Mouse (Mus musculus) neutrophil, adult 5-6 weeks (primary cell): Measurements from ENCODE around the gene Tbc1d22a. TPM values are rescaled to one million over a fixed set of nuclear protein-coding genes. Genes with fewer than 3 reads are reported as not detected.
A peak's percentile ranks its signal among the peaks of the same experiment; 100 is the strongest.
"Not testable (repeated sequence)": the region's sequence is repeated elsewhere in the genome, so short reads cannot be mapped to it uniquely, and the experiment has no call there.

Experiments
- ATAC-seq: fragments of 151-379, 151-347 bp; 2 replicates; pipeline ENCODE4 v1.8.0; 2017; ENCODE audit warnings: mild to moderate bottlenecking, moderate TSS enrichment; ENCODE audit not compliant: insufficient number of reproducible peaks, poor library complexity, low FRiP score, severe bottlenecking; ENCODE audit errors: extremely low read depth
- total RNA-seq: library from RNA; stranded (forward); fragments of 200-1000 nt; gene quantifications from 2 replicates; pipeline ENCODE4 v1.2.3, GENCODE M21; 2017

Gene Tbc1d22a
- total RNA-seq, 1 experiment from 2014 or later, result 23.2 TPM

DNA sequence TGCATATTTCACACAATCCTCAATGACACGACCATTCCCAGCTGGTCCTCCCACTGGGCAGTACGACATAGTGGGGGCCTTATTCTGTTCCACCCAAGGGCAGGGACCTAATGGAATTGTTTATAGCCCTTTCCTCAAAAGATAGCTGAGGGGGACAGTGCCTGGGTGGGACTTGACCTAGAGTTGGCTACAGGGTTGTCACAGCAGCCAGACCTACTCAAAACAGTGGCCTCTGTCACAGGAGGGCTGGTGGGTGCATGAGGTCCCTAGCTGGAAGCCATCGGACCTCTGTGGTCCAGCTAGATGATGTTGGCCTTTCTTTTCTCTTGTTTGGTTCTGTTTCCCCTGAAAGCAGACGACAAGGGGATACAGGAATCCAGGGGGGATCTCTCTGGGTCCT lies 14.8 kb upstream of the Tbc1d22a start:
- no peak for ATAC-seq

DNA sequence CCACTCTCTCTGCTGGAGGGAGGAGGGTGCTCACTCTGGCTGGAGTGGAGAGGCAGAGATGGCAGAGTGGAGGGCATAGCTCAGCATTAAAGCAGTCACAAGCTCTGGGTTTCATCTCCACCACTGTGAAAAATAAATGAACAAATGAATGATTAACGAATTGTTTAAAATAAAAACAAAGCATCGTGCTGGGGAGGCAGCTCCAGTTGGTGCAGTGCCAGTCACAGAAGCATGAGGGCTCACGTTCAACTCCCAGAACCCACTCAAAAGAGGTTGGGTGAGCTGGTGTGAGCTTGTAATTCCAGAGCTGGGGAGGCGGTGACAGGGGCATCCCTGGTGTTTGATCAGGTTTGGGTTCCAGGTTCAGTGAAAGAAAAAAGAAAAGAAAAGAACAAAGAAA lies 14.1 kb upstream of the Tbc1d22a start:
- ATAC-seq, result no peak

DNA sequence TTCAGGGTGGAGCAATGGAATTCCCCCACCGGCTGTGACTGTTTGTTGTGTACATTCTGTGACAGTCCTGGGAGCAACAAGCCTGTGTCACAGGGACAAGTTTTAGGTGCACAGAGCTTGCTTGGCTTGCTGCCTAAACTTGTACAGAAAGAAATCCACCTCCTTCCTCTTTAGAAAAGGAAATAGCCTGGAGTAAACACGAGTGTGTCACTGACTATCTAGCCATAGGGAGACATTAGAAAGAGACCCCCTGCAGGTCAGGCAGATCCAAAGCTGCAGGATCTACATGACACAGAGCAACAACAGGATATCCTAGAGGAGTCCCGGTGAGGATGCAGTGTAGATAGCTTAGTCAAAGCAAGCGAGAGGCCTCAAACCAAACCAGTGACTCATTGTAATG lies 13.2 kb upstream of the Tbc1d22a start:
- no peak for ATAC-seq

DNA sequence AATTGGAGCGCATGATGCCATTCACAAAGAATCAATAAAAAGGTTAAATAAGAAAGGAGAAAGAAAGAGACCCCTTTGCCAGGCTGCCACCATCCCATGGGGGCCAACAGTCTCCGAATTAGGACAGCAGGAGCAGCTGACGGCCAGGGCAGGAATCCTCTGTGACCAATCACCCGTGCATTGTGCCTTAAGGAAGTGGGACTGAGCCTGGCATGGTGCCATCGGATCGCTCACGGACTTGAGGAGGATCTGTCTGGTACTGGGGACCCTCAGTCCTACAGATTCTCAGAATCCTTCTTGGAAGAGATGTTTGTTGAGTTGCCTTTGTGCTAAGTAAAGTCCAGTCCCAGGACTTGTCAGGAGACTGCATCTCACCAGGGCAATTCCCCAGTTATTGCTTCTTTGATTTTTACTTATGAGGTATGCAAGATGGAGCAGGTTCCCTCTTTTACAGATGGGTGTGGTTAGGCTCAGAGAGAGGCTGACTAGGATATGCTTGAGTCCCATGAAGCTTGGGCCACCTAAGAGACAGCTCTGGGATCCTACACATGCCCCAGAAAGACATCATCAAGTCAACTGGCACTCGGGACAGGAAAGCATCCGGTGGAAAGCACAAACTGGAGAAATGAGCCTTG lies 12.4 kb upstream of the Tbc1d22a start:
- no peak for ATAC-seq

GRCm38 (mm10) chr15:86202640-86203039 lies 11.6 kb upstream of the Tbc1d22a start:
- peak; percentile 75 for ATAC-seq

DNA sequence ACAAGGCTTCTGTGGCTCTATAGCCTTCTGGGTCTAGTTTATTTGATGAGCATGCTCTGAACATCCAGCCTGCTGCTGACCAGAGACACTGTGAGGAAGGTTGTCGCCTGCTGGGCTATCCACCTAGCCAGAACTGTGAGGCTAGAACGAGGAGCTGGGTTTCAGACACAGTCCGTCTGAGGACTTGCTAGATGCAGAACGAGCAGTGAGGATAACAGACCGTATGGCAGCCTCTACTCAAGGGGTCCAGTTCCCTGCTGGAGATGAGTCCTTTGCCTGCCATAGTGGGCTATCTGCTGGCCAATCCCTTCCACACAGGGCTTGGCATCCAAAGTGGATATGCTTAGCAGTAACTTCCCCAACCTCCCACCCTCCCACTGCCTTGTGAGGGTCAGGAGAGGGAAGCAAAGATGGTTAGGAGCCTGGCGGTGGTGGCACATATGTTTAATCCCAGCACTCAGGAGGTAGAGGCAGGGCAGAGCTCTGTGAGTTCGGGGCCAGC lies 10.9 kb upstream of the Tbc1d22a start:
- no peak for ATAC-seq

- no peak for ATAC-seq
Measured at GRCm38 (mm10) chr15:86203942-86204561, 10.2 kb upstream of the Tbc1d22a start.

DNA sequence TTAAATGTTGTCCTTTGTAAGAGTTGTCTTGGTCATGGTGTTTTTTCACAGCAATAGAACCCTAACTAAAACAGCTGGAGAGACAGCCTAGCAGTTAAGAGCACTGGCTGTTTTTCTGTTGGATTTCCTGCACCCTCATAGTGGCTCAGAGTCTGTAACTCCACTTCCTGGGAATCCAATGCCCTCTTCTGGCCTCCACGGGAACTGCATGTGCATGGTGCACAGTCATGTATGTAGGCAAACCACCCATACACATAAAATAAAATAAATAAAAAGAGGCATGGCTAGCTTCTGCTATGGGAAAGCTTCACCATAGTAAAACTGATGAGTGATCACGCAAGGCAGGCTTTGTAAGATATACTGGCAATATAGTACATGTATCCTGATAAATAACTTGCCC lies 9.0 kb upstream of the Tbc1d22a start:
- peak; percentile 58; the same call in 1 of the 2 replicates for ATAC-seq

- no peak for ATAC-seq
Measured at GRCm38 (mm10) chr15:86206385-86206784, 7.9 kb upstream of the Tbc1d22a start.

DNA sequence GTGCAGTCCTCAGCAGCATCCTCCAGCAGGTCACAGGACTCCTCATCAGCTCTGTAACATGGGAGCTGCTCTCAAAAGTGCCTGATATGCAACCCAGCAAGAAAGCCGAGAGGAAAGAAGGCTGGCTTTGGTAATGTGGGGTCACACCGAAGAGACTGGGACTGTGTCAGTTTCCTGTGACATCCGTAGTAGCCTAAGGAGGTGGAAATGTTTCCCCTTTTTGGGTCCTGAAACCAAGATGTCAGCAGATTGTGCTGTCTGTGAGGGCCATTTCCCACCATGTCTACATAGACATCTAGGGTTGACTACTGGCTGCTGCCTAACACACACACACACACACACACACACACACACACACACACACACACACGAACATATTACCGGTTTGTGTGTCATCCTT lies 2.1 kb upstream of the Tbc1d22a start:
- ATAC-seq, result not testable (repeated sequence)

- ATAC-seq, result 0 out of 2 replicates have a peak, but pooled peaks have one; percentile 4
Measured at GRCm38 (mm10) chr15:86214549-86215201, 416 bp downstream of the Tbc1d22a start.

DNA sequence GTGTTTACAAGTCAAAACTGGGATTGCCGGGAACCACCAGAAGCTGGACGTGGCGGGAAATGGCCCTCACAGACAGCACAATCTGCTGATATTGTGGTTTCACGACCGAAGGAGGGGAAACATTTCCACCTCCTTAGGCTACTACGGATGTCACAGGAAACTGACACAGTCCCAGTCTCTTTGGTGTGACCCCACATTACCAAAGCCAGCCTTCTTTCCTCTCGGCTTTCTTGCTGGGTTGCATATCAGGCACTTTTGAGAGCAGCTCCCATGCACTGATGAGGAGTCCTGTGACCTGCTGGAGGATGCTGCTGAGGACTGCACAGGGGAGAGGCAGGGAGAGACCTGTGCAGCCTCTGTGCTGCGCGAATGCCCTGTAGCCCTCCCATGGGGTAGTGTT lies 2.4 kb downstream of the Tbc1d22a start:
- ATAC-seq, result not testable (repeated sequence)

DNA sequence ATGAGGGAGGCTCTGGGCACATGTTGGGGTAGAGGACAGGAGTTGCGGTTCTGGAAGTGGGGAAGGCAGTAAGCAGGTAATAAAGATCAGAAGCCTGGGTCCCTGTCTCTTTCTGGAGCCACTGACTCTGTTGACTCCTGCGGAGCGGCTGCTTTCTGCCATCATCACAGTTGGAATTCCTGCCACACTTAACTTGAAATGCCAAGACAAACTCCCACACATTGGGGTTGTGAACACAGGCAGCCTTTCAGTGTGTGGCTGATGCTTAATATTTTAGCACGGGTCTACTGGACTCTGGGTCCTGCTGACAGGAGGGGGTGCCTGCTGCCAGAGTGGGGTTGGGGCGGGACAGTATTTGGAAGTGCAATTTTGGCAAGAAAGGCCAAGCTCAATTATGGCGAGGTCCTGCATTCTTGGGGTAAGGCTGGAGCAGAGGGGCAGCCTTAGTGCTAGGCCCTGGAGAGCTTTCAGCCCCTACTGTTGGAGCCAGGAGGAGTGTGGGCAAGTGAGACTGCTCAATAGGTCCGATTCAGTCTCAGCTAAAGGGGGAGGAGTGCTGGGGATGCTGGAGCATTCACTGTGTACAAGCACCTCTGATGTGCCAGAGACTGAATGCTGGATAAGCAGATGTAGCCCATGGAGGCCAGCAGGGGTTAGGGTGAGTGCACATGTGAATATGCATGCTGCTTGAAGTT lies 5.4 kb downstream of the Tbc1d22a start:
- ATAC-seq, result no peak

DNA sequence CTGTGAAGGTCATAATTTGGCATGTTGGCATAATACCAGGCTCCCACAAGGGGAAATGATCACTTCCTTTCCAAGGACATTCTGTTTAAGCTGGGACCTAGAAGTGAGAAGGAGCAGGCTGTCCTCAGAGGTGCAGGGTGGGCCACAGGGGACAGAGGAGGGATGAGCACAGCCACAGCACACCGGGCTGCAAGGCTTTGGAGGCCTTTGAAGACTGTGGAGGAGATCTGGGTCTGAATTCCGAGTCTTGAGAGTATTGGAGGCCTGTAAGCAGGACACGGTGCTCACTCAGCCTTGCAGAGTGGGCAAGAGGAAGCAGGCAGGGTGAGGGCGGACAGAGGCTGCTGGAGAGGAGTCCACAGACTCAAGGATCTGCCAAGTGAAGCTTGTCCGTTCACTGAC lies 6.0 kb downstream of the Tbc1d22a start:
- no peak for ATAC-seq

DNA sequence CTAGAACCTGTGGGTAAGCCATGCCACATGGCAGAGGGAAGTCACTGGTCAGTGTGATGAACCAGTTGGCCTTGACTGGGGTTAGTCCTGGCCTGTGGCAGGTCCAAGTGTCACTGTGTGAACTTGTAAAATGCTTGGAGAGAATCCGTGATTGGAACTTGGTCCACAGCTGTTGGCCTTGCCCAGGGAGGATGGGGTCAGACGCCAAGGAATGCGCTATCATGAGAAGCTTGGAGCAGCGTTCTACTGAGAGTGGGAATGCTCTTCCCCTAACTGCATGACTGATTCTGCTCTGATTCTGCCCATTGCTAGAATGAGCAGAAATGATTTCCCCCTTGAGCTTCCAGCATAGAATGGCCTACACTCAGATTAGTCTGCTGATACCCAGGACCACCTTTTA lies 6.5 kb downstream of the Tbc1d22a start:
- no peak for ATAC-seq

DNA sequence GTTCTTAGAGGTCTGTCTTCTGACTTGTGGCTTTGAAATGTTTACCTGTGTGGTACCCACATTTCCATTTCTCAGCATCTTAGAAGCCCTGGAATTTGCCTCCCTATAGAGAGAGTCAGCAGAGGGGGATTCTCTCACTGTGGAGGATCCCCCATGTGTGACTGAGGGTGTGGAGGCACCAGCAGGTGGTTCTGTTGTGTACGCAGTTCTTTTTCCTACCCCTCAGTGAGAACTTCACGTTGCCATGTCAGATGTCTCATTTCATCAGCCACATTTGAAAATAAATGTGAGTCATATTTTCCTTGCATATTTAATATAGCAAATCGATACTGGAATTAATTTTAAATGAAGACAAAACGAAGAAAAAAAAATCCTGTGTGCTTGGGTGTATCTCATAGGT lies 7.1 kb downstream of the Tbc1d22a start:
- ATAC-seq, result no peak

- ATAC-seq, result not testable (repeated sequence)
Measured at GRCm38 (mm10) chr15:86221901-86222300, 7.6 kb downstream of the Tbc1d22a start.

DNA sequence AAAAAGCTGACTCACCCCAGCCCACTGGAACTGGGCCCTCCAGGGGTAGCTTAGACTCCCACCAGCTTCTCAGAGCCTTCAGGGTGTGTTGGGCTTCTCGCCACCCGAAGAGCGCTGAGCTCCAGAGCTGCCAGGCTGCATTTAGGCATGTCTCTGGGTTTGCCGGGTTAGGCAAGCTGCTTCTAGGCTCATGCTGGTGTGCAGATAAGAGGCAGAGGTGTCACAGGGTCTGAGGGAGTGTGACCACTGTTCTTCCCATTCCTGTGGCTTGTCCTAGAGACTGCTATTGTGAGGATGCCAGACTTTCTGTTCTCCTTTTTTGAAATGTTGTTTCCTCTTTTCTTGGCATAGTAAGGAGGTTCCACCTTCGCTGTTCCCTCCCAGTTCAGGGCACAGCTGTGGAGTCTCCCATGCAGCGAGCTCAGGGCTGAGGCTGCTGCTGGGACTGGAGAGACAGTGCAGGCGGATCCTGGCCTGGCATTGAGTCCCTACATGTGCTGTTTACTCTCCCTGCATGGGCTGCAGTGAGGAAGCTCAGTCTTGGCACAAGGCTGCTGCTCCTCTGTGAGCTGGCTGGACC lies 10.8 kb downstream of the Tbc1d22a start:
- ATAC-seq, result peak; percentile 37; the same call in 1 of the 2 replicates

DNA sequence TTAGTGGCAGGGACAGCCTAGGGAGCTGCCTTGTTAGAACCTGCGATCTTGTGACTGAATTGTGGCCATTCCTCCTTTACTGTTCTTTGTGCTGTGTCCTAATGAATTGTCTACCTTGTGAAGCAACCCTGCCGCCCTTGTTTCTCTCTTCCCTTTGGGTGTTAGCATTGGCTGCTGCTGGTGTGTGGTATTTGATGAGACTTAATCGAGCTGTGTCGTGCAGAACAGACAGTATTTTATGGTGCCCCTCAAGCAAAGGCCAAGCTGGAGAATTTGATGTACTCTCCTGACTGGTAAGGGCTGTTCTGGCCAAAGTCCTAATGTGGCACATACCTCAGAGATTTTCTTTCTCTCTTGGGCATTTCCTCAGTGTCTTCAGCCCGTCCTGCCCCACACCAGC lies 12.0 kb downstream of the Tbc1d22a start:
- no peak for ATAC-seq
